Mouse (Mus musculus): Measurements from ENCODE around the gene Phlda3. TPM values are rescaled to one million over a fixed set of nuclear protein-coding genes. Genes with fewer than 3 reads are reported as not detected.
A peak's percentile ranks its signal among the peaks of the same experiment; 100 is the strongest.

Phlda3 gene
- total and polyA plus RNA-seq, 2 experiments from 2014 or later, result 65.5 to 130 TPM

GRCm38 (mm10) chr1:135812205-135812604 lies 46.3 kb downstream of the Phlda3 start:
- no peak overlapping the region for H3K9ac ChIP-seq (replicated peaks; ENCODE audit: low read depth, low read length)
- WGBS, result 25% methylated on average over 3 of the region's 3 CpGs
- peak overlapping the region; percentile 87 for H3K27ac ChIP-seq (ENCODE audit: low read depth)
- H3K36me3 ChIP-seq (replicated peaks; ENCODE audit: control insufficient read depth, insufficient read depth, low read length), result peaks cover 34% of the 10 kb centered on the region
- H3K4me3 ChIP-seq (ENCODE audit: low read depth, low read length), result no peak overlapping the region
- H3K4me1 ChIP-seq (ENCODE audit: control insufficient read depth, insufficient read depth), result peaks cover 21% of the 10 kb centered on the region
- TF ChIP-seq CTCF (IDR thresholded peaks at IDR 0.05; ENCODE audit: low read depth), result no peak
- 0 out of 2 replicates have a peak, but pooled peaks have one; percentile 28 for TF ChIP-seq EP300 (IDR thresholded peaks at IDR 0.05; ENCODE audit: low read depth)
- H3K9me3 ChIP-seq (replicated peaks; ENCODE audit: control insufficient read depth, low read length), result no peaks in the 10 kb centered on the region
- DNase-seq (ENCODE audit: low spot score), result no peak
- 0 out of 2 replicates have a peak, but pooled peaks cover 5% of the 10 kb centered on the region for H3K27me3 ChIP-seq (ENCODE audit: control insufficient read depth, insufficient read depth, low read length)
- H3K4me2 ChIP-seq (ENCODE audit: low read depth, low read length), result no peak overlapping the region
- ATAC-seq (ENCODE audit: insufficient read depth, low read depth), result peak; percentile 20

GRCm38 (mm10) chr1:135812618-135813017 lies 46.7 kb downstream of the Phlda3 start:
- no peak overlapping the region for H3K4me2 ChIP-seq (ENCODE audit: low read depth, low read length)
- TF ChIP-seq EP300 (IDR thresholded peaks at IDR 0.05; ENCODE audit: low read depth) (no peak), CTCF (IDR thresholded peaks at IDR 0.05; ENCODE audit: low read depth) (no peak)
- H3K27ac ChIP-seq (ENCODE audit: low read depth), result peak overlapping the region; percentile 87
- no peak overlapping the region for H3K4me3 ChIP-seq (ENCODE audit: low read depth, low read length)
- peaks cover 32% of the 10 kb centered on the region for H3K36me3 ChIP-seq (replicated peaks; ENCODE audit: control insufficient read depth, insufficient read depth, low read length)
- H3K9ac ChIP-seq (replicated peaks; ENCODE audit: low read depth, low read length), result no peak overlapping the region; the same call in 1 of the 2 replicates
- no peaks in the 10 kb centered on the region for H3K9me3 ChIP-seq (replicated peaks; ENCODE audit: control insufficient read depth, low read length)
- H3K27me3 ChIP-seq (ENCODE audit: control insufficient read depth, insufficient read depth, low read length), result 0 out of 2 replicates have a peak, but pooled peaks cover 7% of the 10 kb centered on the region
- WGBS, result 9% methylated on average over 2 of the region's 2 CpGs
- ATAC-seq (ENCODE audit: insufficient read depth, low read depth), result peak; percentile 34
- peaks cover 21% of the 10 kb centered on the region for H3K4me1 ChIP-seq (ENCODE audit: control insufficient read depth, insufficient read depth)
- no peak for DNase-seq (ENCODE audit: low spot score)

- no peaks in the 10 kb centered on the region for H3K9me3 ChIP-seq (replicated peaks; ENCODE audit: control insufficient read depth, low read length)
- peak; percentile 18 for ATAC-seq (ENCODE audit: insufficient read depth, low read depth)
- H3K9ac ChIP-seq (replicated peaks; ENCODE audit: low read depth, low read length), result no peak overlapping the region; the same call in 1 of the 2 replicates
- no peak overlapping the region for H3K4me3 ChIP-seq (ENCODE audit: low read depth, low read length)
- no peak for DNase-seq (ENCODE audit: low spot score)
- H3K27me3 ChIP-seq (ENCODE audit: control insufficient read depth, insufficient read depth, low read length), result peaks cover 10% of the 10 kb centered on the region; the same call in 1 of the 2 replicates
- H3K4me1 ChIP-seq (ENCODE audit: control insufficient read depth, insufficient read depth), result peaks cover 21% of the 10 kb centered on the region
- H3K4me2 ChIP-seq (ENCODE audit: low read depth, low read length), result no peak overlapping the region
- WGBS, result 36% methylated on average over 4 of the region's 4 CpGs
- H3K36me3 ChIP-seq (replicated peaks; ENCODE audit: control insufficient read depth, insufficient read depth, low read length), result peaks cover 28% of the 10 kb centered on the region
- TF ChIP-seq CTCF (IDR thresholded peaks at IDR 0.05; ENCODE audit: low read depth) (no peak), EP300 (IDR thresholded peaks at IDR 0.05; ENCODE audit: low read depth) (no peak; the same call in 1 of the 2 replicates)
- peak overlapping the region; percentile 87 for H3K27ac ChIP-seq (ENCODE audit: low read depth)
Measured at GRCm38 (mm10) chr1:135813071-135813470, 47.2 kb downstream of the Phlda3 start.

GRCm38 (mm10) chr1:135813687-135814395 lies 47.9 kb downstream of the Phlda3 start:
- peak overlapping the region; percentile 87 for H3K27ac ChIP-seq (ENCODE audit: low read depth)
- no peak overlapping the region for H3K4me3 ChIP-seq (ENCODE audit: low read depth, low read length)
- peaks cover 27% of the 10 kb centered on the region for H3K4me1 ChIP-seq (ENCODE audit: control insufficient read depth, insufficient read depth)
- 83% methylated on average over 5 of the region's 5 CpGs for WGBS
- H3K27me3 ChIP-seq (ENCODE audit: control insufficient read depth, insufficient read depth, low read length), result peaks cover 13% of the 10 kb centered on the region
- no peak for TF ChIP-seq EP300 (IDR thresholded peaks at IDR 0.05; ENCODE audit: low read depth)
- no peak for TF ChIP-seq CTCF (IDR thresholded peaks at IDR 0.05; ENCODE audit: low read depth)
- no peak overlapping the region for H3K4me2 ChIP-seq (ENCODE audit: low read depth, low read length)
- H3K9me3 ChIP-seq (replicated peaks; ENCODE audit: control insufficient read depth, low read length), result no peaks in the 10 kb centered on the region
- H3K9ac ChIP-seq (replicated peaks; ENCODE audit: low read depth, low read length), result no peak overlapping the region
- DNase-seq (ENCODE audit: low spot score) (no peak), ATAC-seq (ENCODE audit: insufficient read depth, low read depth) (no peak)
- peaks cover 20% of the 10 kb centered on the region for H3K36me3 ChIP-seq (replicated peaks; ENCODE audit: control insufficient read depth, insufficient read depth, low read length)

- Histone ChIP-seq H3K27ac (ENCODE audit: low read depth) (no peak overlapping the region), H3K4me2 (ENCODE audit: low read depth, low read length) (no peak overlapping the region), H3K4me3 (ENCODE audit: low read depth, low read length) (no peak overlapping the region), H3K9ac (replicated peaks; ENCODE audit: low read depth, low read length) (no peak overlapping the region), H3K36me3 (replicated peaks; ENCODE audit: control insufficient read depth, insufficient read depth, low read length) (peaks cover 13% of the 10 kb centered on the region; the same call in 1 of the 2 replicates), H3K27me3 (ENCODE audit: control insufficient read depth, insufficient read depth, low read length) (peaks cover 19% of the 10 kb centered on the region), H3K9me3 (replicated peaks; ENCODE audit: control insufficient read depth, low read length) (no peaks in the 10 kb centered on the region), H3K4me1 (ENCODE audit: control insufficient read depth, insufficient read depth) (peaks cover 29% of the 10 kb centered on the region)
- no peak for TF ChIP-seq EP300 (IDR thresholded peaks at IDR 0.05; ENCODE audit: low read depth)
- WGBS, result 71% methylated on average over 5 of the region's 5 CpGs
- no peak for DNase-seq (ENCODE audit: low spot score)
- ATAC-seq (ENCODE audit: insufficient read depth, low read depth), result no peak
Measured at GRCm38 (mm10) chr1:135814531-135814930, 48.6 kb downstream of the Phlda3 start.
